Mouse (Mus musculus) heart, adult 9 months (tissue): ENCODE results near the gene Aqp6.

Experiments used
- DNase-seq, 2 experiments: peaks; one replicate each; pipeline ENCODE4 v3.0.0; 2022; ENCODE audit warnings: low spot score in 2 of 2

Aqp6 gene

GRCm38 (mm10) chr15:99600986-99601822 lies at the start of gene Aqp6:
TSS of gene Aqp6 (plus strand) at chr15:99601400.
- DNase-seq: no peak

- no peak for DNase-seq
These were observed 47.4 kb upstream of the Aqp6 start for GRCm38 (mm10) chr15:99553767-99554166.

GRCm38 (mm10) chr15:99558947-99559346 lies 42.3 kb upstream of the Aqp6 start:
- no peak for DNase-seq

DNA sequence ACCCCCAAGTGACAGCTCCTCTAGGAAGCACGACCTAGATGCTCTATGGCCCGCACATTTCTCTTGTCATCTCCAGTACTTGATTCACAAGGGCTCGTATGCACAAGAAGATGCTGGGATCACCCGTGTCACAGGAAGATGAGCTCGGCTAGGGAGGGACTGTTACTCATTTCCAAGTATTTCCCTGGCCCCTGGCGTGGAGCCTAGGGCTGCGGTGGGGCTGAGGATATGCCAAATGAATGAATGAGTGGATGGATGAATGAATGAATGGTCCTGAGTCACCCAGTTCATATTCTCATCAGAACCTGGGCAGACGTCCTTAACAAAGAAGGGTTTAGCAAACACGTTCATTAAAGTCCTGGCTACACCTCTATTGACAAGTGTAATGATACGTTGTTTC lies 41.0 kb upstream of the Aqp6 start:
- DNase-seq: no peak

DNA sequence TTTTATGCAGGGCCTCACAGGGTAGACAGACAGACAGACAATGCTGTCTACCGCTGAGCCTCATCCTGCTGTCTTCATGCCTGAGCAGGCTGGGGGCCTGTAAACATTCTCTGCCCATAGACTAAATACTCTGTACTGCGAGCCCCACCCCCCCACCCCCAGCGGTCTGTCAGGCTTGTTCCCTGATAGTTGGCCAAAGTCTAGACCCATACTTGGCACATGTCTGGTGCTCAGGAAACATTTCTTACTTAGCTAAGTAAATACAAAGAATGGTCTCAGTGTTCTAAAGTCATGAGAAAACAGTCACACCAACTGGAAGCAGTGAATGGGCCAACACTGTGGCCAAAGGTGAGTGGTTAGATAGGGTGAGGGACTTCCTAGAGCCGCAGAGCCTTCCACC lies 33.8 kb upstream of the Aqp6 start:
- DNase-seq: no peak

GRCm38 (mm10) chr15:99568682-99569081 lies 32.5 kb upstream of the Aqp6 start:
- DNase-seq: no peak

- DNase-seq: no peak
These were observed 32.1 kb upstream of the Aqp6 start for GRCm38 (mm10) chr15:99569123-99569522.

DNA sequence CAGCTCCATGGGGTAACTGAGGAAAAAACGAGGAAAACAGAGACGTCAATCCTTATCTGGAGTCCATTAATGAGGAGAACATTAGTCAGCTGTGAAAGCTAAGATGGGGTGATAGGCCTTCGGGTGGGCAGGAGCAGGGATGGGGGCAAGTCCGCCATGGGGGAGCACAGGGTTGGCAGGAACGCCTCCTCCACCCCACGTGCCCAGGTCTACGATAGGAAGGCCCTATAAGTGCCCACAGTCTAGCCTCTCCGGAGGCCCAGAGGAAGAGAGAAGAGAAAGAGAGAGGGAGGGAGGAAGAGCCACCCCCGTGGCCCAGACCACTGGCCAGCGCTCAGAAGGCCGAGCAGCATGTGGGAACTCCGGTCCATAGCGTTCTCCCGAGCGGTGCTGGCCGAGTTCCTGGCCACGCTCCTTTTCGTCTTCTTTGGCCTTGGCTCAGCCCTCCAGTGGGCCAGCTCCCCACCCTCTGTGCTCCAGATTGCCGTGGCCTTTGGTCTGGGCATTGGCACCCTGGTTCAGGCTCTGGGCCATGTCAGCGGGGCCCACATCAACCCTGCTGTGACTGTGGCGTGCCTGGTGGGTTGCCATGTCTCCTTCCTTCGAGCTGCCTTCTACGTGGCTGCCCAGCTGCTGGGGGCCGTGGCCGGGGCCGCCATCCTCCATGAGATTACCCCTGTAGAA lies 22.3 kb upstream of the Aqp6 start, which contains the start of gene Aqp2:
Gene Aqp2, plus strand, starts transcription at position 254 of the 684 bp plus-strand sequence.
- DNase-seq: no peak

GRCm38 (mm10) chr15:99583463-99584344 lies 17.5 kb upstream of the Aqp6 start:
- peak in 1 of 2 experiments; percentile 17 for DNase-seq

GRCm38 (mm10) chr15:99584407-99585202 lies 16.6 kb upstream of the Aqp6 start:
- no peak for DNase-seq

- no peak for DNase-seq
These were observed 15.5 kb upstream of the Aqp6 start for GRCm38 (mm10) chr15:99585741-99586140.

DNA sequence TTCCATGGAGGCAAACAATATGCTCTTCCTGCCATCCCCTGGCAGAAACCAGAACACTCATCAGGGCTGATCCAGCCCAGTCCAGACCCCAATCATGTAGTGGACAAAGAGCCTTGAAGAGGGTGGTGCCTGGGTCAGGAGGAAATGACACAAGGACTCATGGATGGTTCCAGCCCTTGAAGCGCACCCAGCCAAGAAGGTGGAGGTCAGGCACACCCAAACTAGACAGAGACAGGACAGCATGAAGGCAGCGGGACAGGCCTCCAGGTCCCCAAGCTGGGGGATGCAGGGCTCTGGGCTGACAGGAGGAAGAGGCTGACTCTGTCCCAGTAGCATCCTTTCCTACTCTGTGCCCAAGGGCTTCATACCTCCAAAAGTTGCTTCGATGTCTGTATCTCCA lies 14.7 kb upstream of the Aqp6 start:
- DNase-seq: no peak

GRCm38 (mm10) chr15:99589237-99589636 lies 12.0 kb upstream of the Aqp6 start:
- DNase-seq: no peak

- DNase-seq: no peak
These were observed 11.5 kb upstream of the Aqp6 start for GRCm38 (mm10) chr15:99589704-99590103.

- DNase-seq: no peak
These were observed 10.6 kb upstream of the Aqp6 start, which contains the start of gene Aqp5 for GRCm38 (mm10) chr15:99590429-99591084. TSS of gene Aqp5 (plus strand) at chr15:99590782.

GRCm38 (mm10) chr15:99592177-99592576 lies 9.0 kb upstream of the Aqp6 start:
- DNase-seq: no peak

GRCm38 (mm10) chr15:99592877-99593276 lies 8.3 kb upstream of the Aqp6 start:
- DNase-seq: no peak

DNA sequence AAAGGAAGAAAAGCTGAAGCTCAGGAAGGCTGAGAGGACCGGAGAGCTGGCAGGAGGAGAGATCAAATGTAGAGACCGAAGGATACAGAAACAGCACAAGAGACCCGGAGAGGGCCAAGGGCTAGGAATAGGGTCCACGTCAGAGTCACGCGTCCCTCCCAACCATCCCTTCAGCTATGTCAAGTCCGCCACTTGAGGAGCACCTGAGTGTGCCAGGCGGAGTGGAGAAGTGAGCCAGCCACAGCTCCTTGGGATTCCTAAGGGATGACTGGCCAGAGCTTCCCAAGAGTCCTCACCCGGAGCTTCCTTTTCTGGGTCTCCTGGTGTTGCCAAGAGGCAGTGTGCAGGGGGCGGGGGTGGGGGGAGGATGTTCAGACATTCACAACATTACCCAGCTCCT lies 6.2 kb upstream of the Aqp6 start:
- no peak for DNase-seq

- DNase-seq: peak; percentile 58 to 70
These were observed 5.0 kb upstream of the Aqp6 start for GRCm38 (mm10) chr15:99596056-99596687.

DNA sequence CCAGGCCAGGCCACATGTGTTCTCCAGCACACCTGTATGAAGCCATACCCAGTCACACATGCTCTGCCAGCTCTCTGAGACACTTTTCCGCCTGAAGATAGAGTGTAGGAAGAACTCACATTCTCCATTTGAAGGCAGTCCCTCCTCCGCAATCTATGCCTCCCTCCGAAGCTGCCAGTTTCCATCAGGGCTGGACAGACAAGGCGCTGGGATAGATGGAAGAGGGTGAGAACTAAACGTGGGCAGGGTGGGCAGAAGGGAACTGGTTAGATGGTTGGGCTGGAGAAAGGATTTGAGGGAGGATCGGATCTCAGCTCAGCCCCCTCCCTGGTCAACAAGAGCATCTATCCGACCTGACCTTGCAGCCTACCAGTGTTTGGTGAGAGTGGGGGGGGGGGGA lies 4.4 kb upstream of the Aqp6 start:
- DNase-seq: no peak
